Mouse (Mus musculus) bone marrow, adult 2 months (tissue): ENCODE data around the gene Gm21992.

Experiments used
- CTCF ChIP-seq: fragments of 200-500 bp; IDR thresholded peaks from 2 replicates; pipeline ENCODE4 v1.5.1; 2011; ENCODE audit warnings: low read length, control low read depth; ENCODE audit not compliant: control insufficient read depth, insufficient read depth
- POLR2A ChIP-seq: fragments of 200-500 bp; IDR thresholded peaks from 2 replicates; pipeline ENCODE4 v1.6.1; 2011; ENCODE audit warnings: low read depth, mild to moderate bottlenecking, control low read depth, low read length, borderline replicate concordance; ENCODE audit not compliant: control insufficient read depth

DNA sequence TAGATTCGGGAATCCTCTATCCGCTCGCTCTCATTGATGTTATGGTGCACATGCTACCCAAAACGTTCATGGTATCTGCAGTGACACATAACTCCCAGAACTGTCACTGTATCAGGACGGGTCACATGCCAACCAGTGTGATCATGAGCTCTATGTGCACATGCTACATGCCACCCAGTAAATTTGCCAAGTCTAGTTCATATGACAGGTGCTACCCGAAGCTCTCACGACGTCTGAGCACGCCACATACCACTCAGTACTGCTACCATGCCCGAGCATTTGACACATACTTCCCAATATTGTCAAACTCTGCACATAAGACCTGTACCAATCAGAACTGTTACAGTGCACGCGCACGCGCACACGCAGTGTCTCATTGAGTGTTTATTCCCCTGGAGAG lies 91.3 kb downstream of the Gm21992 start:
- TF ChIP-seq CTCF: no peak
- TF ChIP-seq POLR2A: no peak
